Mouse (Mus musculus) spleen, adult 2 months (tissue): ENCODE results near the gene Prrc2c.

ENCODE experiments used
- CTCF ChIP-seq: fragments of 200-500 bp; IDR thresholded peaks from 2 replicates; pipeline ENCODE4 v1.5.1; 2011; ENCODE audit warnings: mild to moderate bottlenecking, inconsistent platforms; ENCODE audit not compliant: insufficient read depth, insufficient read length, insufficient replicate concordance; ENCODE audit errors: extremely low read depth
- POLR2A ChIP-seq: fragments of 200-500 bp; IDR thresholded peaks from 2 replicates; pipeline ENCODE4 v1.6.1; 2011; ENCODE audit warnings: low read depth, low read length, inconsistent platforms

GRCm38 (mm10) chr1:162738472-162738871, 1.9 kb downstream of the Prrc2c start:
- TF ChIP-seq CTCF, result no peak
- no peak for TF ChIP-seq POLR2A
